Mouse (Mus musculus) forebrain, embryonic 12.5 days (tissue): Measurements from ENCODE around the gene Tmem236. TPM values are rescaled to one million over a fixed set of nuclear protein-coding genes. Genes with fewer than 3 reads are reported as not detected.
"Not testable (repeated sequence)": the region's sequence is repeated elsewhere in the genome, so short reads cannot be mapped to it uniquely, and the experiment has no call there.

Experiments
- ATAC-seq: fragments of 200-750 bp; cut with Nextera tagmentation; 2 replicates; pipeline ENCODE4 v1.8.0; 2017; ENCODE audit warnings: moderate TSS enrichment; ENCODE audit not compliant: low FRiP score
- H3K27ac ChIP-seq: fragments of 300-500 bp; sonication (generic); 2 replicates; pipeline ENCODE4 v1.5.1; 2016; ENCODE audit warnings: mild to moderate bottlenecking
- H3K27me3 ChIP-seq: fragments of 300-500 bp; sonication (generic); 2 replicates; pipeline ENCODE4 v1.6.1; 2016; ENCODE audit warnings: mild to moderate bottlenecking
- H3K36me3 ChIP-seq: fragments of 300-500 bp; sonication (generic); replicated peaks from 2 replicates; pipeline ENCODE4 v1.6.1; 2016; ENCODE audit warnings: mild to moderate bottlenecking
- H3K4me1 ChIP-seq: fragments of 300-500 bp; sonication (generic); 2 replicates; pipeline ENCODE4 v1.6.1; 2016
- H3K4me2 ChIP-seq: fragments of 300-500 bp; sonication (generic); 2 replicates; pipeline ENCODE4 v1.6.1; 2016; ENCODE audit warnings: mild to moderate bottlenecking, moderate library complexity
- H3K4me3 ChIP-seq: fragments of 300-500 bp; sonication (generic); replicated peaks from 2 replicates; pipeline ENCODE4 v1.5.1; 2016; ENCODE audit warnings: mild to moderate bottlenecking
- H3K9ac ChIP-seq: fragments of 300-500 bp; sonication (generic); 2 replicates; pipeline ENCODE4 v1.6.1; 2016; ENCODE audit warnings: mild to moderate bottlenecking
- H3K9me3 ChIP-seq: fragments of 300-500 bp; sonication (generic); 2 replicates; pipeline ENCODE4 v1.6.1; 2016
- WGBS: fragments of 180-500 bp; shearing (Covaris S2); methylation state at CpG from one replicate; pipeline ENCODE4 v1.1.7; 2016; 5-methylcytosine and 5-hydroxymethylcytosine counted together
- polyA plus RNA-seq: library from polyadenylated mRNA; unstranded; fragments of >200 nt; fragmentation: Nextera tagmentation; extraction: Ambion mirVana; gene quantifications from 2 replicates; pipeline ENCODE4 v1.2.1, GENCODE M21; 2016

Tmem236 gene
- polyA plus RNA-seq, 1 experiment from 2014 or later: 0.05 TPM

DNA sequence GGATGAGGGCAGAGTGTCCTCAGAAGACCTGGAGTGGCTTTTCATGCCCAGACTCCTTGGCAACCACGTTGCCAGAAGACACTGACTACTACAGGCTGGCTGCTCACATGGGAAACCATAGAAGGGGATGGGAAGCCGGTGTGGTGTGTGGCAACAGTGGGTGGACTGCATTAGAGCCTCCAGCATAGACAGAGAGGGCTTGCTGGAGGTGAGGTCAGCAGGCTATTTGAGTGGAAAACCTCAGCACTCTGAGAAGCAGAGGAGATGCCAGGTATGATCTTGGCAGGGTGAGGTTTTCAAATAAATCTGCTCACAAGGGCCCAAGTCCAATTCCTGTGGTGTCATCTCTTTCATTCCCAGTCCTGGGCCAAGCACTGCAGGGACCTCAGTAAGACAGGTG is 25.3 kb downstream of the Tmem236 start:
- H3K4me3 ChIP-seq: no peak overlapping the region
- no peak overlapping the region for H3K9ac ChIP-seq
- no peak overlapping the region for H3K27ac ChIP-seq
- H3K36me3 ChIP-seq: no peaks in the 10 kb centered on the region
- H3K27me3 ChIP-seq: no peaks in the 10 kb centered on the region
- no peak for ATAC-seq
- no peaks in the 10 kb centered on the region for H3K9me3 ChIP-seq
- WGBS: 56% methylated on average over 2 of the region's 2 CpGs
- no peaks in the 10 kb centered on the region for H3K4me1 ChIP-seq
- H3K4me2 ChIP-seq: no peak overlapping the region

DNA sequence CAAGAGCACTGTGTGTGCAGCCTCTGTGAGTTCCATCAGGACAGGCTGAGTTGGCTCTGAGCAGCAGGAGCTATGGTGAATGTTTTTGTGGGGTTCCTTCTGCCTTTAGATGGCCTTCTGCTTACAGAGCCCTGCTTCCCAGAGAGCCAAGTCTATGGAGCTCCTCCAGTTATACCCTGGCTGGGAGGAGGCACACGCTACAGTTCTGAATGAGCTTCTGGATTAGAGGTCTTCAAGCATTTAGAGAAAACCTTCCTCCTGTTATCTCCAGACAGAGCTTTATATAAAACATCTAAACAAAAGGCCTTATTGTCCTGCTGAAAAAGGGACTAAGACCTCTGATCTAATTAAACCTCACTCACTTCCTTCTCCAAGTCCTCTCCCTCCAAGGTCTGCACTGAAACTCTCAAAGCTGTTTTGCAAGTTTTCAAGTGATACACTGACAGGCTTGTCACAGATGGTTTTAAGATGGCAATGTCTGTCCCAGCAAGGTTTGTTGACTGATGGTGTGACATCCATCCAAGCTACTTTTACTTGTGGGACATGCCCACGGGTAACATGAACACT is 26.6 kb downstream of the Tmem236 start:
- not testable (repeated sequence) for H3K4me3 ChIP-seq, ATAC-seq, H3K36me3 ChIP-seq, H3K4me2 ChIP-seq, H3K9ac ChIP-seq, H3K27me3 ChIP-seq, H3K27ac ChIP-seq, H3K4me1 ChIP-seq, H3K9me3 ChIP-seq
- 80% methylated on average over 1 of the region's 2 CpGs for WGBS

DNA sequence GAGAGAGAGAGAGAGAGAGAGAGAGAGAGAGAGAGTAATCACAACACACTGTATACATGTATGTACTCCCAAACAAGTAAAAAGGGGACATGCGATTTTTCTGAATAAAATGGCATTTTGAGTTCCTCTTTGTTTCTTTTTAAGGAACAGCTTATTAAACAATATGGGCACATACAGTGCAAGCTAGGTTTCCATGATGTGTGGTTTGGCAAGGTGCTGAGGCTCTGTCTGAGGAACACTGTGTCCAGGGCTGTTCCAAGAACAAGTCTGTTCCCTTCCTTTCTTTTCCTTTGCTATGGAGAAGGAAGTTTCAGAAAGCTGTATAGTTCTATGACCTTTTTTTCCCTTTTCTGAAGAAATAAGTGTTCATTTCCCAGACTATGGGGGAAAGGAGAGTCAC is 30.0 kb downstream of the Tmem236 start:
- H3K4me3 ChIP-seq: no peak overlapping the region
- H3K4me2 ChIP-seq: no peak overlapping the region
- no peak for ATAC-seq
- no peaks in the 10 kb centered on the region for H3K9me3 ChIP-seq
- no peak overlapping the region for H3K27ac ChIP-seq
- WGBS: 96% methylated on average over 1 of the region's 1 CpGs
- no peaks in the 10 kb centered on the region for H3K4me1 ChIP-seq
- no peaks in the 10 kb centered on the region for H3K36me3 ChIP-seq
- H3K27me3 ChIP-seq: no peaks in the 10 kb centered on the region
- no peak overlapping the region for H3K9ac ChIP-seq

DNA sequence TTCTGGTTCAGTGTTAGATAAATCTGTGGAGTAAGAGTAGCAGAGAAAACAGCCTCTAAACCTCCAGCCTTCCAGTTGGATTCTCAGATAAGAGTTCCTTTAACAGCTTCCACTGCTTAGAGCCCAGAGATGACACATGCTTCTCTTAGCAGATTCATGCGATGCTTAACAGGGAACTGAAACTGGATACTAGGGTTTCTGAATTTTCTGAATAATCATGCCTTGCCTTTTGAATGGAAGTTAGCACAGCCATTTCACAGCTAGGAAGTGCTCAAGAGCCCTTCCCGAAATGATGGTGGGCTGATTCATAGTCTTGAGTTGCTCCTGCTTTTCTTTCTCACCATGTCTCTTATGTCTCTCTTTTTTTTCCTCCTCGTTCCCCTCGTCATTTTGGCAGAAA is 32.5 kb downstream of the Tmem236 start:
- H3K4me2 ChIP-seq: no peak overlapping the region
- no peaks in the 10 kb centered on the region for H3K27me3 ChIP-seq
- no peaks in the 10 kb centered on the region for H3K36me3 ChIP-seq
- WGBS: 80% methylated on average over 4 of the region's 4 CpGs
- no peak overlapping the region for H3K9ac ChIP-seq
- no peak for ATAC-seq
- H3K27ac ChIP-seq: no peak overlapping the region
- H3K4me1 ChIP-seq: no peaks in the 10 kb centered on the region
- no peaks in the 10 kb centered on the region for H3K9me3 ChIP-seq
- H3K4me3 ChIP-seq: no peak overlapping the region

DNA sequence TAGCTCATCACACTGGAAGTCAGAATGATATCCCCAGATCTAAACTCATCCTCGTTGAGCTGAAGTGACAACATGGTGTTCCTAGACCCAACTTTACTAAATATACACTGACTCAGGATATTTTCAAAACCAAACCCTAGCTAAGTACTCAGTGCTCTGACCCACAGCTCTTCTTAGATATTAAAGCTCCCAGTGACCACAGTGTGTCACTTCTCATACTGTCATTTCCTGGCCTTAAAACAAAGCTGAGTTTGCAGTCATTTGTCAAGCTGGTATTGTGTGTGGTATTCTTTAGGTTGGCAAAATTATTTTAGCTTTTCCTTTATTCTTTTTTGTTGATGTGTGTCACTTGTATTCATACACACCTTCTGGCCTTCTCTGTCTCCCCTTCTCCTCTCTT is 36.4 kb downstream of the Tmem236 start:
- Histone ChIP-seq H3K9ac (no peak overlapping the region), H3K9me3 (no peaks in the 10 kb centered on the region), H3K27ac (no peak overlapping the region), H3K27me3 (no peaks in the 10 kb centered on the region), H3K4me1 (0 out of 2 replicates have a peak, but pooled peaks cover 5% of the 10 kb centered on the region), H3K4me3 (no peak overlapping the region), H3K4me2 (no peak overlapping the region), H3K36me3 (no peaks in the 10 kb centered on the region)
- WGBS: 93% methylated on average over 1 of the region's 1 CpGs
- no peak for ATAC-seq

DNA sequence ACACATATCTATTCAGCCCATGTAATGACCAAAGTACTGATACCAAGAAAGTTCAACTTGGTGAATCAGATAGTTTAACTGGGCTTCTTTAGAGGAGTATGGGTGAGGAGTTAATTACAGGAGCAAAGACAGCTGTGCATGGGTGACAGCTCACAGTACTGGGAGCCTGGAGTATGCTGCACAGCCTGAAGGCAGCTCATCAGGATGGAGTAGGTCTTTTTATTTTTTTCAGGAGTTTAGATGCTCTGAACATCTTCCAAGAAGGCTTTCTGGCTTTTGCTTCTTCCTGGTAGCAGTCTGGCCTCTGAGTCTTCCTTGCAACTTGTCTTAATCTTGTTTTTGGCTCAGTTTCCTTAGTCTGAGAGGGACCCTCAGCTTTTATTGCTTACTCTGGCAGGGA is 37.3 kb downstream of the Tmem236 start:
- H3K4me1 ChIP-seq: 0 out of 2 replicates have a peak, but pooled peaks cover 5% of the 10 kb centered on the region
- ATAC-seq: no peak

DNA sequence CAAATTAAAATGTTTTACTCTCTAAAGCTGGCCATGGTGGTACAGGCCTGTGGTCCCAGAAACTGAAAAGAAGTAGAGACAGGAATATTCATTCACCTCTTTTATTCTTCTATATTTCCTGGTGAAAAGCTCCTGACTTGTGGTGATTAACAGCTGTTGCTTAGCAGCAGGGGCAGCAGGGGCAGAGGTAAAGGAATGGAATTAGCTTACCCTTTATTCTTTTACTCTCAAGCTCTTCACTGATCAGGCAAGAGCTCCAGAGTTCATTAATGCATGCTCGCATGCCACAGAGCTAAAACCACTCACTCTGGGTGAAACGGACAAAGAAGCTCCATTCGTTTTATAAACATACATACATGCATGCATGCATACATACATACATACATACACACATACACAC is 40.4 kb downstream of the Tmem236 start:
- Histone ChIP-seq H3K27me3 (no peaks in the 10 kb centered on the region), H3K4me1 (0 out of 2 replicates have a peak, but pooled peaks cover 5% of the 10 kb centered on the region), H3K9ac (no peak overlapping the region), H3K4me2 (no peak overlapping the region), H3K4me3 (no peak overlapping the region), H3K9me3 (no peaks in the 10 kb centered on the region), H3K27ac (no peak overlapping the region), H3K36me3 (no peaks in the 10 kb centered on the region)
- ATAC-seq: no peak
- 5% methylated on average over 3 of the region's 3 CpGs for WGBS

More for the DNA sequence above, 37.3 kb downstream of the Tmem236 start:
- Histone ChIP-seq H3K9me3 (no peaks in the 10 kb centered on the region), H3K27me3 (no peaks in the 10 kb centered on the region), H3K36me3 (no peaks in the 10 kb centered on the region), H3K9ac (no peak overlapping the region), H3K4me3 (no peak overlapping the region), H3K27ac (no peak overlapping the region), H3K4me2 (no peak overlapping the region)

DNA sequence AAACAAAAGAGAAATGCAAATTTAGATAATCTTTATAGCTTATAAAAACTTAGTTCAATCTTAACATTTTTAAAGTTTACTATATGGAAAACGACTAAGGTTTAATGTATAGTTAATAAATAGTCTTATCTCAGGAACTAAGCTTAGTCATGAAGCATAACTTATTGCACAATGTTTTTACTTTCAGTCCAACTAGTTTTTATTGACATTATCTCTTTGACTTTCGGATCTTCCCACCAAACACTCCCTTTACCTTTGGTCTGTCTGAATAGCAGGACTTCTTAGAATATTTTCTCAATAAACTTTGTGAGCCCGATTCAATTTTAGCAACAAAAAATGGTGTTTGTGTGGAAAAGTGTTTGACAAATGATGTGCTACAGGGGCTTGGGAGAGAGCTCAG is 42.3 kb downstream of the Tmem236 start:
- Histone ChIP-seq H3K4me3 (no peak overlapping the region), H3K4me1 (0 out of 2 replicates have a peak, but pooled peaks cover 5% of the 10 kb centered on the region), H3K27me3 (no peaks in the 10 kb centered on the region), H3K27ac (no peak overlapping the region), H3K9me3 (no peaks in the 10 kb centered on the region), H3K9ac (no peak overlapping the region), H3K4me2 (no peak overlapping the region), H3K36me3 (no peaks in the 10 kb centered on the region)
- no peak for ATAC-seq
- WGBS: 91% methylated on average over 3 of the region's 3 CpGs

DNA sequence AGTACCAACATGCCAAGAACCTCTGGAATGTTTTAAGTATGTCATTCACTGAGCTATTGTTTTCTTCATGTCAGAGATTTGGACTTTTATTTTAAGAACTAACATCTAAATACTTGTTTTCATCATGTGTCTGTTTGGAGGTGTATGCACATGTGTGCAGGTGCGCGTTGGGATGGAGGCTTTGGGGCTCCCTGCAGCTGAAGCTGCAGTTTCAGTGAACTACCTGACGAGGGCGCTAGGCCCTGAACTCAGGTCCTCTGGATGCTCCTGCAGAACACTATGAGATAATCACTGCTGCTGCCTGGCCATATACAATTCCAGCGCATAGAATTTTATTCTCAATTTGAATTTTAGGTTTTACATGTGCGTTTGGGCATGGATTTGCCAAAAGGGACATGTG is 43.8 kb downstream of the Tmem236 start:
- Histone ChIP-seq H3K27ac (no peak overlapping the region), H3K27me3 (no peaks in the 10 kb centered on the region), H3K36me3 (no peaks in the 10 kb centered on the region), H3K4me3 (no peak overlapping the region), H3K9me3 (no peaks in the 10 kb centered on the region), H3K4me1 (0 out of 2 replicates have a peak, but pooled peaks cover 5% of the 10 kb centered on the region), H3K9ac (no peak overlapping the region), H3K4me2 (no peak overlapping the region)
- no peak for ATAC-seq
- WGBS: 83% methylated on average over 6 of the region's 6 CpGs

DNA sequence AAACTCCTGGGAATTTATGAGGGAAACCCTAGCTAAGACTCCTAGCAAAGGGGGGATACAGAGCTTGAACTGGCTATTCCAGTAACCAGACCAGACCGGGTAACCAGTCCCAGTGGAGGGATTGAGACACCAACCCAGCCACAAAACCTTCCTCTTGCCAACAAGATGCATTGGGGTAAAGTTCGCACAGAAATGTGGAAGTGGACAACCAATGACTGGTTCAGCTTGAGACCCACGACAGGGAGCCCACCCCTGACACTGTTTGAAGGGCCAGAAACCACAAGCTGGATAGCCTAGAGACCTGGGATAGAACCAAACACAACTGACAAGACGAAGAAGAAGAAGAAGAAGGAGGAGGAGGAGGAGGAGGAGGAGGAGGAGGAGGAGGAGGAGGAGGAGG is 50.1 kb downstream of the Tmem236 start:
- Histone ChIP-seq H3K4me2 (no peak overlapping the region), H3K27ac (no peak overlapping the region), H3K27me3 (no peaks in the 10 kb centered on the region), H3K4me3 (no peak overlapping the region), H3K4me1 (no peaks in the 10 kb centered on the region), H3K9ac (no peak overlapping the region), H3K9me3 (no peaks in the 10 kb centered on the region), H3K36me3 (no peaks in the 10 kb centered on the region)
- ATAC-seq: no peak
- 76% methylated on average over 3 of the region's 4 CpGs for WGBS

DNA sequence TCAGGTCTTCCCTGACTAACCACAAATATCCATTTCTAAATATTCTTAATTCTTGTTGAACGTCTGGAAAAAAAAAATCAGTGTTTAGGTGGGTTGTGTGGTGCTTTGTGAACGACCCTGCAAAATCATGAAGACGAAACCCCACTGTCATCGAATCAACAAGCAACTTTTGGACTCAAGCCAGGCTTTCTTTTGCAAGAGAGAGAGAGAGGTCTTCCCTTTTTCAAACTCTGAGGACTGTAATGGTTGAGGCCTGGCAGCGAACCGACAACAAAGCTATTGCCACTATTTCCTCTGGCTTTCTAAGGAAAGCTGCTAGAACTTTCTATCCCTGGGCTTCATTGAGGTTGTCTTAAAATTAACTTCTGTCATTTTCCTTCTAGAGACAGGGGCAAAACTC is 54.2 kb downstream of the Tmem236 start:
- WGBS: 80% methylated on average over 6 of the region's 6 CpGs
- H3K4me1 ChIP-seq: no peaks in the 10 kb centered on the region
- H3K4me3 ChIP-seq: no peak overlapping the region
- no peak overlapping the region for H3K27ac ChIP-seq
- no peak overlapping the region for H3K4me2 ChIP-seq
- no peaks in the 10 kb centered on the region for H3K27me3 ChIP-seq
- ATAC-seq: no peak
- H3K9ac ChIP-seq: no peak overlapping the region
- H3K9me3 ChIP-seq: no peaks in the 10 kb centered on the region
- no peaks in the 10 kb centered on the region for H3K36me3 ChIP-seq

DNA sequence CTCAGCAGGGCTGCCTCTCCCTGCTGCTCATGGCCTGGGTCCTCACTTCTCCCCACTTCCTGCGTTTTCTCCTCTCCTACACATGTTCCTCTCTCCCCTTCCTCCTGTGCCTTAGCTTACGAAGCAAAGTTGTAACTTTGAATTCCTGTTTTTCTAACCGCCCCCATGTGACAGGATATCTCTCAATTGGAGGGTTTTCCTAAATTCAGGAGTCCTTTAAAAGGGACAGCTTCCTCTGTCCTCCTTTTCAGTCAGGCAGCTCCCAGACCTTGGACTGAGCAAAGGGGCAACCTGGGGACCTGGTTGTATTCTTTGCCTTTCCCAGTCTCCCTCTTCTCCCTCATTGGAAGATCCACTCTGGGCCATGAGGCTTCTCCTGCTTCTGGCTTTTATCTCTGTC is 54.8 kb downstream of the Tmem236 start, which contains the start of gene Mrc1:
Gene Mrc1 (plus strand): TSS at position 244 of the 400 bp plus-strand sequence.
- no peaks in the 10 kb centered on the region for H3K9me3 ChIP-seq
- 71% methylated on average over 3 of the region's 3 CpGs for WGBS
- H3K4me3 ChIP-seq: no peak within 1 kb of the TSS
- H3K27ac ChIP-seq: no peak within 1 kb of the TSS
- H3K36me3 ChIP-seq: no peaks in the 10 kb centered on the region
- no peaks in the 10 kb centered on the region for H3K4me1 ChIP-seq
- H3K9ac ChIP-seq: no peak within 1 kb of the TSS
- H3K4me2 ChIP-seq: no peak within 1 kb of the TSS
- no peak for ATAC-seq
- H3K27me3 ChIP-seq: no peaks in the 10 kb centered on the region

DNA sequence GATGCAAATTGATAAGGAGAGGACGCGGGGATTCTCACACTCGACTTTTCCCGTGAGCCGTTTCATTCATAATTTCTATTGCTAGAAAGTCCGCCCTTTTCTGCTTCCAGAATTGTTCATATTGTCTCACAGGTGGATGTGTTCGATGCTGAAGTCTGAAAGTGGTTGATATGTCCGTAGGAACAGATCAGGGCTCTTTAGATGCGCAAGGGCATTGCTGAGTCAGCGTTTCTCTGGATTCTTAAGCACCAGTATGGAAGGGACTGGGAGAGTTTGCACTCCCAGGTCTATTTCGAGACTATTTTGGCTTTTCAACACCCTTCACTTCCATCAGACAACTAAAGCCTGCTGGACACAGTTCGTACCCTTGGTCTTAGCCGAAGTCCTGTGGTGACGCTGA is 55.7 kb downstream of the Tmem236 start:
- H3K4me3 ChIP-seq: no peak overlapping the region
- H3K9ac ChIP-seq: no peak overlapping the region
- no peaks in the 10 kb centered on the region for H3K4me1 ChIP-seq
- WGBS: 91% methylated on average over 14 of the region's 14 CpGs
- no peak for ATAC-seq
- no peak overlapping the region for H3K27ac ChIP-seq
- H3K27me3 ChIP-seq: no peaks in the 10 kb centered on the region
- no peak overlapping the region for H3K4me2 ChIP-seq
- no peaks in the 10 kb centered on the region for H3K36me3 ChIP-seq
- H3K9me3 ChIP-seq: no peaks in the 10 kb centered on the region
